Mouse (Mus musculus): ENCODE measurements around the gene Tpt1.

Gene Tpt1

GRCm38 (mm10) chr14:75844867-75845697 is at the start of gene Tpt1:
TSS of gene Tpt1 (plus strand) at chr14:75845093.
- peak; percentile 99 for DNase-seq (ENCODE audit: extremely low read depth, insufficient read length, low spot score)

- DNase-seq (ENCODE audit: extremely low read depth, insufficient read length, low spot score), result no peak
Measured at GRCm38 (mm10) chr14:75795918-75796317, 49.0 kb upstream of the Tpt1 start.

- no peak for DNase-seq (ENCODE audit: extremely low read depth, insufficient read length, low spot score)
Measured at GRCm38 (mm10) chr14:75797769-75798386, 47.0 kb upstream of the Tpt1 start.

- peak; percentile 59 for DNase-seq (ENCODE audit: extremely low read depth, insufficient read length, low spot score)
Measured at GRCm38 (mm10) chr14:75807800-75808199, 37.1 kb upstream of the Tpt1 start.

GRCm38 (mm10) chr14:75809931-75810330 is 35.0 kb upstream of the Tpt1 start:
- DNase-seq (ENCODE audit: extremely low read depth, insufficient read length, low spot score), result no peak

- no peak for DNase-seq (ENCODE audit: extremely low read depth, insufficient read length, low spot score)
Measured at GRCm38 (mm10) chr14:75818528-75818927, 26.4 kb upstream of the Tpt1 start.

- DNase-seq (ENCODE audit: extremely low read depth, insufficient read length, low spot score), result no peak
Measured at GRCm38 (mm10) chr14:75819341-75819740, 25.6 kb upstream of the Tpt1 start.

GRCm38 (mm10) chr14:75820007-75820406 is 24.9 kb upstream of the Tpt1 start:
- DNase-seq (ENCODE audit: extremely low read depth, insufficient read length, low spot score), result peak; percentile 52

GRCm38 (mm10) chr14:75826851-75827410 is 18.0 kb upstream of the Tpt1 start:
- DNase-seq (ENCODE audit: extremely low read depth, insufficient read length, low spot score), result no peak

GRCm38 (mm10) chr14:75828221-75828620 is 16.7 kb upstream of the Tpt1 start:
- no peak for DNase-seq (ENCODE audit: extremely low read depth, insufficient read length, low spot score)

- DNase-seq (ENCODE audit: extremely low read depth, insufficient read length, low spot score), result peak; percentile 52
Measured at GRCm38 (mm10) chr14:75828866-75829806, 15.8 kb upstream of the Tpt1 start.

- peak; percentile 64 for DNase-seq (ENCODE audit: extremely low read depth, insufficient read length, low spot score)
Measured at GRCm38 (mm10) chr14:75829817-75830216, 15.1 kb upstream of the Tpt1 start.

- no peak for DNase-seq (ENCODE audit: extremely low read depth, insufficient read length, low spot score)
Measured at GRCm38 (mm10) chr14:75832031-75832430, 12.9 kb upstream of the Tpt1 start.

- DNase-seq (ENCODE audit: extremely low read depth, insufficient read length, low spot score), result no peak
Measured at GRCm38 (mm10) chr14:75832982-75833381, 11.9 kb upstream of the Tpt1 start.

- peak; percentile 36 for DNase-seq (ENCODE audit: extremely low read depth, insufficient read length, low spot score)
Measured at GRCm38 (mm10) chr14:75833546-75834250, 11.2 kb upstream of the Tpt1 start.

- peak; percentile 80 for DNase-seq (ENCODE audit: extremely low read depth, insufficient read length, low spot score)
Measured at GRCm38 (mm10) chr14:75834251-75834738, 10.6 kb upstream of the Tpt1 start.

GRCm38 (mm10) chr14:75834739-75835381 is 10.0 kb upstream of the Tpt1 start:
- DNase-seq (ENCODE audit: extremely low read depth, insufficient read length, low spot score), result peak; percentile 71

- no peak for DNase-seq (ENCODE audit: extremely low read depth, insufficient read length, low spot score)
Measured at GRCm38 (mm10) chr14:75836579-75836978, 8.3 kb upstream of the Tpt1 start.

Data from 3134 (cell line).